Mouse (Mus musculus) forebrain, embryonic 13.5 days (tissue): Measurements from ENCODE around the gene Gpx4. TPM values are rescaled to one million over a fixed set of nuclear protein-coding genes. Genes with fewer than 3 reads are reported as not detected.

Source experiments
- ATAC-seq: fragments of 200-750 bp; cut with Nextera tagmentation; 2 replicates; pipeline ENCODE4 v1.8.0; 2017
- H3K27ac ChIP-seq: fragments of 300-500 bp; sonication (generic); 2 replicates; pipeline ENCODE4 v1.5.1; 2015; ENCODE audit warnings: inconsistent platforms, mild to moderate bottlenecking, moderate library complexity
- H3K27me3 ChIP-seq: fragments of 300-500 bp; sonication (generic); 2 replicates; pipeline ENCODE4 v1.6.1; 2015; ENCODE audit warnings: mild to moderate bottlenecking, inconsistent platforms
- H3K36me3 ChIP-seq: fragments of 300-500 bp; sonication (generic); 2 replicates; pipeline ENCODE4 v1.6.1; 2015; ENCODE audit warnings: mild to moderate bottlenecking, inconsistent platforms; ENCODE audit not compliant: poor library complexity, severe bottlenecking
- H3K4me1 ChIP-seq: fragments of 300-500 bp; sonication (generic); 2 replicates; pipeline ENCODE4 v1.6.1; 2015; ENCODE audit warnings: inconsistent platforms
- H3K4me2 ChIP-seq: fragments of 300-500 bp; sonication (generic); 2 replicates; pipeline ENCODE4 v1.6.1; 2015; ENCODE audit warnings: inconsistent platforms, mild to moderate bottlenecking, moderate library complexity
- H3K4me3 ChIP-seq: fragments of 300-500 bp; sonication (generic); 2 replicates; pipeline ENCODE4 v1.5.1; 2015; ENCODE audit warnings: mild to moderate bottlenecking, inconsistent platforms
- H3K9ac ChIP-seq: fragments of 300-500 bp; sonication (generic); 2 replicates; pipeline ENCODE4 v1.6.1; 2015; ENCODE audit warnings: mild to moderate bottlenecking, inconsistent platforms
- H3K9me3 ChIP-seq: fragments of 300-500 bp; sonication (generic); replicated peaks from 2 replicates; pipeline ENCODE4 v1.6.1; 2016; ENCODE audit warnings: inconsistent platforms
- WGBS: fragments of 180-500 bp; shearing (Covaris S2); methylation state at CpG from one replicate; pipeline ENCODE4 v1.1.7; 2015; 5-methylcytosine and 5-hydroxymethylcytosine counted together
- polyA plus RNA-seq: library from polyadenylated mRNA; unstranded; fragments of >200 nt; fragmentation: Nextera tagmentation; extraction: Ambion mirVana; gene quantifications from 2 replicates; pipeline ENCODE4 v1.2.1, GENCODE M21; 2015

Gene Gpx4
- polyA plus RNA-seq, 1 experiment from 2014 or later, result 487 TPM

- peak overlapping the region; percentile 52; the same call in 1 of the 2 replicates for H3K9ac ChIP-seq
- peaks cover 10% of the 10 kb centered on the region for H3K36me3 ChIP-seq
- ATAC-seq, result no peak
- peaks cover 9% of the 10 kb centered on the region; the same call in 1 of the 2 replicates for H3K4me1 ChIP-seq
- no peaks in the 10 kb centered on the region for H3K9me3 ChIP-seq
- no peak overlapping the region for H3K4me2 ChIP-seq
- 69% methylated on average over 9 of the region's 9 CpGs for WGBS
- no peaks in the 10 kb centered on the region for H3K27me3 ChIP-seq
- no peak overlapping the region for H3K4me3 ChIP-seq
- H3K27ac ChIP-seq, result no peak overlapping the region; the same call in 1 of the 2 replicates
These were observed 24.0 kb downstream of the Gpx4 start for GRCm38 (mm10) chr10:80070837-80071515.

DNA sequence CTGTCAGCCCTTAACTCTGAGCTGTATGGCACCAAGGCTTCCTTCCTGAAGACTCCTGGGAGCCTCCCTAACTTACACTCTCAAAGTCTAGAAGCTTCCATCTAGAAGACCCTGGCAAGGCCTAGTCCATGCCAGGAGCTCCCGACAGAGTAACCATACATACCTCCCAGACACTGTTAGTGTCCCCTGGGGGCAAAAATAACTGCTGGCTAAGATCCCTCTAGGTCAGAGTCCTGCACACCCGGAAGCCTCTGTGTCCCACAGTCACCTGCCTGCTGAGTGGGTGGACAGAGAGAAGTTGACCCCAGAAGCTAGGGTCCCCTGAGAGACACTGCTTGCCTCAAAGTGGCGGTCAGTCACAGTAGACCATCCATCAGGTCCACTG is 24.5 kb downstream of the Gpx4 start:
- ATAC-seq, result no peak
- 90% methylated on average over 3 of the region's 3 CpGs for WGBS
- no peak overlapping the region for H3K27ac ChIP-seq

GRCm38 (mm10) chr10:80072623-80073489 is 25.9 kb downstream of the Gpx4 start:
- Histone ChIP-seq H3K36me3 (no peaks in the 10 kb centered on the region; the same call in 1 of the 2 replicates), H3K27ac (no peak overlapping the region), H3K4me1 (peaks cover 9% of the 10 kb centered on the region; the same call in 1 of the 2 replicates), H3K4me3 (no peak overlapping the region), H3K27me3 (no peaks in the 10 kb centered on the region), H3K9ac (0 out of 2 replicates have a peak overlapping the region, but pooled peaks have one; percentile 34), H3K9me3 (no peaks in the 10 kb centered on the region), H3K4me2 (no peak overlapping the region)
- WGBS, result 85% methylated on average over 20 of the region's 20 CpGs
- no peak for ATAC-seq

More for the DNA sequence above, 24.5 kb downstream of the Gpx4 start:
- H3K4me1 ChIP-seq, result peaks cover 9% of the 10 kb centered on the region; the same call in 1 of the 2 replicates
- no peaks in the 10 kb centered on the region for H3K27me3 ChIP-seq
- H3K36me3 ChIP-seq, result peaks cover 7% of the 10 kb centered on the region
- no peak overlapping the region for H3K4me3 ChIP-seq
- H3K4me2 ChIP-seq, result no peak overlapping the region
- H3K9ac ChIP-seq, result peak overlapping the region; percentile 52; the same call in 1 of the 2 replicates
- no peaks in the 10 kb centered on the region for H3K9me3 ChIP-seq

- no peaks in the 10 kb centered on the region for H3K27me3 ChIP-seq
- H3K4me3 ChIP-seq, result no peak overlapping the region
- no peak overlapping the region for H3K4me2 ChIP-seq
- H3K36me3 ChIP-seq, result peaks cover 13% of the 10 kb centered on the region
- no peak for ATAC-seq
- WGBS, result 20% methylated on average over 28 of the region's 28 CpGs
- H3K9ac ChIP-seq, result peak overlapping the region; percentile 18; the same call in 1 of the 2 replicates
- no peaks in the 10 kb centered on the region for H3K9me3 ChIP-seq
- H3K4me1 ChIP-seq, result peaks cover 9% of the 10 kb centered on the region; the same call in 1 of the 2 replicates
- no peak overlapping the region for H3K27ac ChIP-seq
These were observed 28.0 kb downstream of the Gpx4 start for GRCm38 (mm10) chr10:80074813-80075601.

DNA sequence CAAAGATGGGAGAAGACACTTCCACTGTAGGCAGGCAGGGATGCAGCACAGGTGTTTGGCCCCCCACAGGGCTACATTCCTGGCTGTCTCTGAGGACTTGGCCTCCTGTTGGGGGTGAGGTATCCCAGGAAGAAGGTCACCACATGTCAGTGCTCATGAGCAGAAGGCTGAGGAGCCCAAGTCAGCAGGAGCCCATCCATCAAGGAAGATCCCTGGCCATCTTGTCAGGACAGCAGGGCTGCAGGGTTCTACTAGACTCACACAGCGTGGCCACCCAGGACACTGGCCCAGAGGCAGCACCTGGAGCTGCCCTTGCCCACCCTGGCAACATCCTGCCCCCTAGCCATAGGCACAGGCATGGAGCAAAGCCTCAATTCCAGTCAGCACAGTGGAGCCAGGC is 29.0 kb downstream of the Gpx4 start:
- Histone ChIP-seq H3K4me3 (no peak overlapping the region), H3K4me1 (peaks cover 9% of the 10 kb centered on the region; the same call in 1 of the 2 replicates), H3K4me2 (no peak overlapping the region), H3K36me3 (peaks cover 22% of the 10 kb centered on the region), H3K9me3 (no peaks in the 10 kb centered on the region), H3K9ac (no peak overlapping the region), H3K27me3 (no peaks in the 10 kb centered on the region), H3K27ac (no peak overlapping the region)
- ATAC-seq, result no peak
- WGBS, result 73% methylated on average over 1 of the region's 1 CpGs

GRCm38 (mm10) chr10:80076386-80076785 is 29.4 kb downstream of the Gpx4 start:
- Histone ChIP-seq H3K4me3 (no peak overlapping the region), H3K27ac (no peak overlapping the region), H3K4me1 (peaks cover 7% of the 10 kb centered on the region; the same call in 1 of the 2 replicates), H3K27me3 (no peaks in the 10 kb centered on the region), H3K4me2 (no peak overlapping the region), H3K9ac (0 out of 2 replicates have a peak overlapping the region, but pooled peaks have one; percentile 26), H3K9me3 (no peaks in the 10 kb centered on the region), H3K36me3 (peaks cover 27% of the 10 kb centered on the region)
- WGBS, result 91% methylated on average over 4 of the region's 4 CpGs
- ATAC-seq, result no peak

- H3K4me2 ChIP-seq, result no peak overlapping the region
- H3K9me3 ChIP-seq, result no peaks in the 10 kb centered on the region
- no peak overlapping the region for H3K4me3 ChIP-seq
- H3K27ac ChIP-seq, result no peak overlapping the region
- no peak overlapping the region for H3K9ac ChIP-seq
- WGBS, result 88% methylated on average over 5 of the region's 5 CpGs
- peaks cover 36% of the 10 kb centered on the region for H3K36me3 ChIP-seq
- ATAC-seq, result no peak
- H3K27me3 ChIP-seq, result no peaks in the 10 kb centered on the region
- 0 out of 2 replicates have a peak, but pooled peaks cover 3% of the 10 kb centered on the region for H3K4me1 ChIP-seq
These were observed 30.3 kb downstream of the Gpx4 start for GRCm38 (mm10) chr10:80077312-80077711.

GRCm38 (mm10) chr10:80078366-80078765 is 31.4 kb downstream of the Gpx4 start:
- ATAC-seq, result no peak
- Histone ChIP-seq H3K9me3 (no peaks in the 10 kb centered on the region), H3K27me3 (no peaks in the 10 kb centered on the region), H3K9ac (no peak overlapping the region), H3K4me1 (0 out of 2 replicates have a peak, but pooled peaks cover 3% of the 10 kb centered on the region), H3K4me3 (no peak overlapping the region), H3K4me2 (no peak overlapping the region), H3K36me3 (peaks cover 47% of the 10 kb centered on the region), H3K27ac (no peak overlapping the region)
- 93% methylated on average over 1 of the region's 1 CpGs for WGBS

- H3K9me3 ChIP-seq, result no peaks in the 10 kb centered on the region
- H3K4me2 ChIP-seq, result no peak overlapping the region
- peaks cover 65% of the 10 kb centered on the region for H3K36me3 ChIP-seq
- no peak overlapping the region for H3K4me3 ChIP-seq
- ATAC-seq, result no peak
- H3K27ac ChIP-seq, result no peak overlapping the region
- H3K9ac ChIP-seq, result no peak overlapping the region
- peaks cover 10% of the 10 kb centered on the region; the same call in 1 of the 2 replicates for H3K4me1 ChIP-seq
- 87% methylated on average over 16 of the region's 16 CpGs for WGBS
- no peaks in the 10 kb centered on the region for H3K27me3 ChIP-seq
These were observed 33.6 kb downstream of the Gpx4 start for GRCm38 (mm10) chr10:80080396-80081070.

DNA sequence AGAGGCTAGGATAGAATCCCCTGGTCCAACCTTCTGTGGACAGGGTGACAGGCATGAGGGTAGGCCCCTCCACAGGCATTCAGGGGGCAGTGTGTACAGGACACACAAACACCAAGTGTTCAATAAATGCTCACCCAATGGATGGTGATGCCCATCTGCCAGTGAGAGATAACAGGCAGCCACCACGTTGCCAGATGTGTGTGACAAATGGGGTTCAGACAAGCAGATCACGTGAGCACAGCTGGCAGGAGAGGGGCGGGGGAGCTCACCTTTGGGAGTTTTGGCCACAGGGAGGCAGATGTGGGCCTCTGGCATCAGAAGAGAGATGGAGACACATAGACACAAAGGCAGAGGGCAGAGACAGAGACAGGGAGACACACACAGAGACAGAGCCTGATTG is 34.1 kb downstream of the Gpx4 start:
- no peak overlapping the region for H3K9ac ChIP-seq
- peaks cover 66% of the 10 kb centered on the region for H3K36me3 ChIP-seq
- H3K4me1 ChIP-seq, result peaks cover 10% of the 10 kb centered on the region; the same call in 1 of the 2 replicates
- 84% methylated on average over 3 of the region's 3 CpGs for WGBS
- ATAC-seq, result no peak
- H3K9me3 ChIP-seq, result no peaks in the 10 kb centered on the region
- H3K27ac ChIP-seq, result no peak overlapping the region
- no peak overlapping the region for H3K4me3 ChIP-seq
- no peak overlapping the region for H3K4me2 ChIP-seq
- H3K27me3 ChIP-seq, result no peaks in the 10 kb centered on the region
